Mouse (Mus musculus) Muller cell, postnatal 12 days (primary cell): Measurements from ENCODE around the gene Commd6.

Experiments used
- DNase-seq: peaks from one replicate; pipeline ENCODE4 v3.0.0-alpha.2; 2015; ENCODE audit errors: inconsistent ontology term

The Commd6 gene

DNA sequence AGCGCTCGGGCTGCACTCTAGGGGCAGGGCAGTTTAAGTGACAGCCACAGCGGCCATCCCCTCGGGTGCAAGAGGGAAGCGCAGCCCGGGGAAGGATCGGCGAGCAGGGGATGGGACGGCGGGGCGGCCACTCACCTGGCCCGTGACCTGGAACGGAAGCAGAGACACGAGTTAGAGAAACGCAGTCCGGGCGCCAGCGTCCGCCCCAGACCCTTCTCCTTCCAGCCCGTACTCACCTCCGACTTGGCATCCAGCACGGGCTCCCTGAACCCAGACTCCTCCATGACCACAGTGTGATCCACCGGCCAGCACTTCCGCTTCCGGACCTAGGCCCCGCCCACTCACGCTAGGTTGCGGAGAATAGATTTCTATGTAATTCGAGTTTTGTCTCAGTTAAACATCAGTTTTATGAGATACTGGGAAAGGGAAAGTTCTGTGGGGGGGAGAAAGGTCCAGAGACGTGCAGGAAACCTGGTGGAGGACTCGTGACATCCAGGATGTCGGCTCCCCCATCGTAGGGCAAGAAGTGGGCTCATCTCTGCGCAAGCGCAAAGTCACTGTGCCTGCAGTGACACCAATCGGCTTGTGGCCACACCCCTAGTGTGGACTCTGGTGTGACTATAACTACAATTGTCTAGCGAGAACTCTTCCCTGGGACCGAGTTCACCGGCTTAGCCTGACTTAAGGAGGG, at the start of gene Commd6:
TSS of gene Commd6 (minus strand) at position 534 of the 691 bp plus-strand sequence.
- DNase-seq, result peak; percentile 89

DNA sequence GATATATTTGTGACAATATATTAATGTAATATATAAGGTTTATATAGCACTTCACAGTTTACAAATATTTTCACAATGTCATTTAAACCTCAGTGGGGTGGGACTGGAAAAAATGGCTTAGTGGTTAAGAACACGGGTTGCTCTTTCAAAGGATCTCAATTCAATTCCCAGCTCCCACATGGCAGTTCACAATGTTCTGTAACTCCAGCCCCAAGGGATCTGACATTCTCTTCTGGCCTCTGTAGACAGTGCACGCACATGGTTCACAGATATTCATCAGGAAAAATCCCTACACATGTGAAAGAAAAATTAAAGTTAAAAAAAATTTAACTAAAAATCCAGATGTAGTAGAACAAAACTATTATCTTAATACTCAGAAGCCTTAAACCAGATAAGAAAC, 47.9 kb upstream of the Commd6 start:
- no peak for DNase-seq

DNA sequence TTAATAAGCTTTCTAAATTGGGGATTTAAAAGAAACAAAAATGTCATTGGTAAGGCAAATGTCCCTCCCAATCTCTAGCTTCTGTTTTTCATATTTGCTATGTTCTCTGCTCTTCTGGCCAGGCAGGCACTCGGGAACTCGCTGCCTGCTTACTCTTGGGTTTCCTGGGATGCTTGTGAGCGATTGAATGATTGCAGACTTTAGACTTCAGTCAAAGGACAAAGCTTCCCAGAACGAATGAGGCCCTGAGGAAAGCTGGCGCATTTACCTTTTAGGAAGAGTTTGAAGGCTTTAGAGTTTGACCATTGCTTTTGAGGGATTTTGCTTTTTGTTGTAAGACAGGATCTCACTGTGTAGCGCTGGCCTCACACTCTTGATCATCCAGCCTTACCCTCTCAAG, 47.2 kb upstream of the Commd6 start:
- DNase-seq, result no peak

DNA sequence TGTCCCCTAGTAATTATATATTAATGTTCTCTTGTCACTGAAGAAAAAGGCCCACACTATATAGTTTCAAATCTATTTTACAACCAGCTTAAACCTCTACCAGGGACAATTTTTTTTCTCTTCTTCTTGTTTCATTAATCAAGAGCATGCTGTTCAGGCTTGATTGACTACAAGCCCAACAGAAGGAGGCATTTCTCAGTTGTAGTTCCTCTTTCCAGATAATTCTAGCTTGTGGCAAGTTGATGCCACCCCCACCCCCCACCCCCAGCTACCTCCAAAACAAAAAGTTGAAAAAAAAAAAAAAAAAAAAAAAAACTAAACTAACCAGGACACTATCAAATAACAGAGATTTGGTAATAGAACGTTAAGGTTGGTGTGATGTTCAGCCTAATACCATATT, 31.7 kb upstream of the Commd6 start:
- DNase-seq, result no peak

- DNase-seq, result no peak
Measured at GRCm38 (mm10) chr14:101668626-101669025, 28.1 kb upstream of the Commd6 start.

DNA sequence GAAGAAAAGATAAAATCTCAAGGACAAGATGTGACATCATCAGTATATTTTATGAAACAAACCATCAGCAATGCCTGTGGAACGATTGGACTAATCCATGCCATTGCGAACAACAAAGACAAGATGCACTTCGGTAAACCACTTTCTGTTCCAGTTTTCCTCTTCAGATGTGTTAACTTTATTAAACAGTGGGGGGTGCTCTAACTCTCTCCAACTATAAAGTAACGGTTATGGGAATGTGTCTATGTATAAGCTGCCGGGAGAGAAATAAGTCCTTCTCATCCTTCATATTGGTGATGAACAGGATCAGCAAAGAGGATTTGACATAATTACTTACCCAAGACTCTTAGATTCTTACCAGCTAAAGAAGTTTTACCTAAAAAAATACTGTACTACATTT, 26.1 kb upstream of the Commd6 start:
- no peak for DNase-seq

GRCm38 (mm10) chr14:101666056-101666455, 25.6 kb upstream of the Commd6 start:
- DNase-seq, result no peak

GRCm38 (mm10) chr14:101664274-101664673, 23.8 kb upstream of the Commd6 start:
- no peak for DNase-seq

- no peak for DNase-seq
Measured at GRCm38 (mm10) chr14:101661654-101662412, 21.3 kb upstream of the Commd6 start.

- no peak for DNase-seq
Measured at GRCm38 (mm10) chr14:101656307-101656706, 15.8 kb upstream of the Commd6 start.

DNA sequence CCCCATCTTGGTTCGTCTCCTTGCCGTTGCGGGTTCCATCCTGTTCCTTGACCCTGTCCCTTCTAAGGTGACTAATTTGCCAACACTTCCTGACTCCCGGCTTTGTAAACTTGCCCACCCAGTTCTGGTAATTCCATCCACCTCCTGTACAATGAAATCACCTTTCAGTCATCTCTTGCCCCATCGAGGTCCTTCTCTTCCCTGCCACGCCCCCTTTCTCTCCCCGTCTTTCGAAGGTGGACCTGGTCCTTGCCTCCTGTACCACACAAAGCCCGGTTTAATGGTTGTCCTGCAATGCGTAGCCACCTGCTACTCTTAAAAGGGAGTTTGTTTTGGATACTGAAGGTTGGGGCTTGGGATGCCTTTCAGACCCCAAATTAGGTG, 14.0 kb upstream of the Commd6 start:
- no peak for DNase-seq

DNA sequence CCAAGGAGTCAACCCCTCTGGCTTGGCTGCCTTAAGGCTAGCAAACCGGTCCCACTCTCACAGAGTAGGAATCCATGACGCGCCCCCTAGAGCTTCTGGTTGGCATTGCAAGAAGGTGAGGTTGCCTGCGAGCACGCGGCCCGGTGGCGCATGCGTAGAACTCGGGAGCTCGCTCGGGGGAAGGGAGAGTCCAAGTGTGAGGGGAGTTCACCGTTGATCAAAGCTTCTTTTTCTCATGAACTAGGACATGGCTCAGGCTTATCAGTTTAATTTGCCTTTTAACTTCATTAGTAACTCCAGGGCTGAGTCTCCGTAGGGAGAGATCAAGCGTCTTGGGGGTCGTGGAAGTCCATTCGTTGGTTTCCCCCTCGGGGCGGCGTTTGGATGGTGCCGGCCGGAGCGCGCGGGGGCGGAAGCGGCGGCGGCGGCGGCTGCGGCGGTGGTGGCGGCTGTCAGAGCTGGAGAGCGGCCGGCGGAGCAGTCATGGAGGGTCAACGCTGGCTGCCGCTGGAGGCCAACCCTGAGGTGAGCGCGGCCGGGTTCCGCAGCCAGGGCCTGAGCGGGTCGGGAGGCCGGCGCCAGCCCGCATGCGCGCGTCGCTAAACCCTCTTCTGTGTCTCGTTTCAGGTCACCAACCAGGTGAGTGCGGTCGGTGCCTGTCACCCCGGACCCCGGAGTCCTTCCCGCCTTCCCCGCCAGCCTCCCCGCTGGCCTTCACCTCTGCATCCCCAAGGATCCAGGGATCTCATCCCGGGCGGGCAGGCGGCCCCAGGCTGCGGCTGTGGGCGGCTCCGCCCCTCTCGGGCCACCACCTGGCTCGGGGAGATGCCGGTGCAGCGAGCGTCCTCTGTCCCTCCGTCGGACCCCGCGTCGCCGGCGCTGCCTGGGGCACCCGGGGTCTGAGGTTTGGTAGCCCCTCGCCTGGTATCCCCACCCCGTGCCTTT, 13.4 kb upstream of the Commd6 start, which contains the start of gene Uchl3:
TSS of gene Uchl3 (plus strand) at position 387 of the 945 bp plus-strand sequence.
- DNase-seq, result peak; percentile 87

GRCm38 (mm10) chr14:101652571-101652970, 12.1 kb upstream of the Commd6 start:
- DNase-seq, result no peak

- DNase-seq, result no peak
Measured at GRCm38 (mm10) chr14:101650551-101650950, 10.1 kb upstream of the Commd6 start.

- no peak for DNase-seq
Measured at GRCm38 (mm10) chr14:101644948-101645347, 4.5 kb upstream of the Commd6 start.

DNA sequence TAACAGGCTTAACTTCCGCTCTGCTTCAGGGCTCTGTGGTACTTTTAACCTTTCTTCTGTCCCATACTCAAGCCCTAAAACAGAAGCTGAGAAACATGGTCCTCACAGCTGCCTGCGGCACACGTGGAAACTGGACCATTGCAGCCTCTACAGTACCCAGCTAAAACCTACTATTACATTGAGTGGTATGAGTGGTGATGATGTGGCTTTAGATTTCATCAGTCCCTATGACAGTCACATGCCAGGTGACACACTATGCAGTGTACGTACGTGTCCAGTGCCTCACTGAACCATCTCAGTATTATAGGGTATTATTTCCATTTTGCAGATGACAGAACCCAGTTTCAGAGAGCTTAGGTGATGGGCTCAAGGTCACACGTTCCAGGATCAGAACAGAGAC, 3.1 kb downstream of the Commd6 start:
- no peak for DNase-seq

DNA sequence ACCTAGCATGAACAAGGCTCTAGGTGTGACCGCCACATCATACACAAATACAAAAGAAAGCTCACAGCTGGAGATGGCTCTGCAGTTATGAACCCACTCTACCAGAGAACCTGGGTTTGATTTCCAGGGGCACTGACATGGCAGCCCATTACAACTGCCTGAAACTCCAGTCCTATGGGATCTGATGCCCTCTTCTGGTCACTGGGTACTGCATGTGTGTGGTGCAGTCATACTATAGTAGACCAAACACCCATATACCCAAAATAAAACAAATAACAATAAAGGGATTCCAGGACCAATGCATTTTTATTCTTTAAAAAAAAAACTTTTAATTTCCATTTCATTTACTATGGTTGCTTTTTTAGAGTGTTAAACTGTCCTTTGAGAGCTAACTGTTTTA, 4.7 kb downstream of the Commd6 start:
- DNase-seq, result no peak

- DNase-seq, result no peak
Measured at GRCm38 (mm10) chr14:101630548-101630947, 9.9 kb downstream of the Commd6 start.

DNA sequence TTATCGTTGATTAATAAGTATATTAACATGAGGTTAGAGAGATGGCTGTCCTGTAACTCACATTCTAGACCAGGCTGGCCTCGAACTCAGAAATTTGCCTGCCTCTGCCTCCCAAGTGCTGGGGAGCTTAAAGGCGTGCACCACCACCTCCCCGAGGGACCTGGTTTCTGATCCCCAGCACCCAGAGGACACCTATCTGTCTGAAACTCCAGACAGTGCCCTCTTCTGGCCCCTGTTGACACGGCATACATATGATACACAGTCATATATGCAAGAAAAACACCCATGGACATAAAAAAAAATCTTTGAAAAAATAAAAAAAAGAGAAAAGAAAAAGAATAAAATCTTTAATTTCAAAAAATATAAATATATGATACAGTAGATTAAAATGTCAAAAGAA, 22.8 kb downstream of the Commd6 start:
- DNase-seq, result no peak

DNA sequence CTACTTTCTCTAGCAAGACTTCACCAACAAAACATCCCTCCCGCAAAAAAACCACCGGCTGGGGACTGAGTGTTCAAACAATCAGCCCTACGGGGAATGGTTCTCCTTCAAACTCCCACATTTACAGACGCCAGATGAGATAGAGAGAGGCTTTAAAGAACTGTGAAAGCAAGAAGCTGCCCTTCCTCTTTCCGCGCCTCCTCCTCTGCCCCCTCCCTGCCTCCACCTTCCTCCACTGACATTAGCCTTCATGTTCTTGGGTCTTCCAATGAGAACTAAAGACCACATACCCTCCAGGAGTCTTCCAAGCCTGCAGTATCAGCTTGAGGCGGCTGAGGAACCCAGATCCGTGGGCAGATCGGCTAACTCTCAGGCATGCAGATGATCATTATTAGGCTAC, 24.3 kb downstream of the Commd6 start:
- no peak for DNase-seq

DNA sequence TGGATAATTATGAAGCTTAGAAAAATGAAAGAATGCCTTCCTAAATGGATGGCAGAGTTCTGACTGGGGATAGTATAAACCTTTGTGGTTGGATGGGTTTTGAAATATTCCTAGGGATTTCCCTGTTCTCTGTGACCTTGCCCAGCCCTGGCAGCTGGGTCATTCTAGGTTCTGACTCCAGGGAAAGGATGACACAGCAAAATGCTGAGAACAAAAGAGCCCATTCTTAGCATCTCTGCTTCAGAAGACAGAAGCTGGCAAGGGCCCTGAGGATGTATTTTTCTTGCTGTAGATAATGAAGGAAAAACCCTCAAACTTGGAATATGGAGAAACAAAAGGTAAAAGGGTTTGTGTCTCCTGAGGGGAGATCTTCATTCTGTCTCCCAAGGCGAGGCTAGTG, 27.3 kb downstream of the Commd6 start:
- peak; percentile 61 for DNase-seq

DNA sequence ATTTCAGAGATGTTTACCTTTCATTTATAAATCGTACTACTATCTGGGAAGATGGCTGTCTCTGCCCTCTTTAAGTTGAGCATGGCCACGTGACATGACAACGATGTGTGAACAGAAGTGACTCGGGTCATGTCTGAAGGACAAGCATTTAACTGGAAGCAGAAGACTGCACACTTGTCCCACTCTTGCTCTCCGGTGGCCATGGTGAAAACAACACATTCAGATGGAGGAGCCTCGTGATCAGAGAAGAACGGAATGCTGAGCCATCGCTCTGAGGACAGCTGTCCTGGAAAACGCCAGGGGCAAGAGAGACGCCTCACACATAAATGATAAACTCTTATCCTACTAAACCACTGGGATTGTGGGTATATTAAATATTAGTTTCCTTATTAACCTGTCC, 29.8 kb downstream of the Commd6 start:
- no peak for DNase-seq
